Mouse (Mus musculus) heart, postnatal 0 days (tissue): ENCODE measurements around the gene Hnf1b. TPM values are rescaled to one million over a fixed set of nuclear protein-coding genes. Genes with fewer than 3 reads are reported as not detected.

ENCODE experiments used
- ATAC-seq: fragments of 200-750 bp; cut with Nextera tagmentation; 2 replicates; pipeline ENCODE4 v1.8.0; 2017; ENCODE audit warnings: low read depth, moderate number of reproducible peaks, moderate library complexity; ENCODE audit not compliant: insufficient read depth
- DNase-seq: peaks from one replicate; pipeline ENCODE4 v3.0.0-alpha.2; 2016; ENCODE audit warnings: low spot score
- H3K27ac ChIP-seq: fragments of 300-500 bp; sonication (generic); 2 replicates; pipeline ENCODE4 v1.5.1; 2014; ENCODE audit warnings: low read depth, mild to moderate bottlenecking
- H3K27me3 ChIP-seq: fragments of 300-500 bp; sonication (generic); 2 replicates; pipeline ENCODE4 v1.6.1; 2014; ENCODE audit warnings: low read length, mixed read lengths; ENCODE audit not compliant: control insufficient read depth, insufficient read depth
- H3K36me3 ChIP-seq: fragments of 300-500 bp; sonication (generic); replicated peaks from 2 replicates; pipeline ENCODE4 v1.6.1; 2014; ENCODE audit warnings: low read length, mixed read lengths; ENCODE audit not compliant: control insufficient read depth, insufficient read depth
- H3K4me1 ChIP-seq: fragments of 300-500 bp; sonication (generic); 2 replicates; pipeline ENCODE4 v1.6.1; 2014; ENCODE audit warnings: antibody characterized with exemption; ENCODE audit not compliant: control insufficient read depth, insufficient read depth
- H3K4me2 ChIP-seq: fragments of 300-500 bp; sonication (generic); 2 replicates; pipeline ENCODE4 v1.6.1; 2014; ENCODE audit warnings: low read depth, mild to moderate bottlenecking, low read length, moderate library complexity
- H3K4me3 ChIP-seq: fragments of 300-500 bp; sonication (generic); 2 replicates; pipeline ENCODE4 v1.5.1; 2014; ENCODE audit warnings: low read depth, low read length
- H3K9ac ChIP-seq: fragments of 300-500 bp; sonication (generic); replicated peaks from 2 replicates; pipeline ENCODE4 v1.6.1; 2014; ENCODE audit warnings: low read depth, low read length, mixed read lengths
- H3K9me3 ChIP-seq: fragments of 300-500 bp; sonication (generic); replicated peaks from 2 replicates; pipeline ENCODE4 v1.6.1; 2016; ENCODE audit warnings: low read length; ENCODE audit not compliant: control insufficient read depth
- CTCF ChIP-seq: IDR thresholded peaks from 2 replicates; pipeline ENCODE4 v1.5.1; 2016; ENCODE audit warnings: antibody characterized with exemption, control low read depth, low read depth
- EP300 ChIP-seq: IDR thresholded peaks from 2 replicates; pipeline ENCODE4 v1.6.1; 2016; ENCODE audit warnings: antibody characterized with exemption, low read depth
- WGBS: fragments of 180-500 bp; shearing (Covaris S2); extraction: QIAGEN DNeasy Blood & Tissue Kit; methylation state at CpG from one replicate; pipeline ENCODE4 v1.1.7; 2014; 5-methylcytosine and 5-hydroxymethylcytosine counted together
- polyA plus RNA-seq: library from polyadenylated mRNA; unstranded; fragments of >200 nt; fragmentation: Nextera tagmentation; extraction: Ambion mirVana; gene quantifications from 2 replicates; pipeline ENCODE4 v1.2.1, GENCODE M21; 2015
- total RNA-seq: library from RNA; depleted of rRNA; stranded (reverse); fragments of >200 nt; gene quantifications from 2 replicates; pipeline ENCODE4 v1.2.3, GENCODE M21; 2014; ENCODE audit warnings: low replicate concordance

Hnf1b gene
- total and polyA plus RNA-seq, 2 experiments from 2014 or later: not detected

DNA sequence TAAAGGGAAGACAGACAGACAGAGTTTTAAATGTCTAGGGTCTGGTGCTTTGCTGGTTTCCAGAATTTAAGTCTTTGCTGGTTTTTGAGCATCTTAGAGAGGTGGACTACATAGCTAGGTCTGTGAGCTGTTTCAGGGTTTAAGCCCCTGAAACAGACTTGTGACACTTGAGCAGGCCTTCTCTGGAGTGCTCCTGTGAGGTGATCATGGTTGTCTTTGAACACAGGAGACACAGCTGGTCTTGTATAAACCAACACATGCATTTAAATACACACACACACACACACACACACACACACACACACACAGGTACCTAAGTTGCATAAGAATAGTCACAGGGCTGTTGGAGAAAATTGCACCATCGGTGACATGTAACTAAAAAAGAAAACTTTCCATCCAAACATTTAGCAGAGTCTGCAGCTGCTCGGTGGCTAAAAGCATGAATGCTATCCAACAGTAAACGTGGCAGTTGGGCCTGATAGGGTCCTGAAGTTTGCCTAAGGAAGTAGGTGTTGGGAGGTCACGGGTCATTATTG, 28.6 kb downstream of the Hnf1b start:
- no peak for TF ChIP-seq CTCF
- no peak for TF ChIP-seq EP300
- Histone ChIP-seq H3K4me3 (no peak overlapping the region), H3K36me3 (no peaks in the 10 kb centered on the region), H3K4me1 (peaks cover 14% of the 10 kb centered on the region), H3K9me3 (no peaks in the 10 kb centered on the region), H3K27ac (no peak overlapping the region), H3K9ac (no peak overlapping the region), H3K4me2 (no peak overlapping the region), H3K27me3 (no peaks in the 10 kb centered on the region)
- DNase-seq (no peak), ATAC-seq (no peak)
- 60% methylated on average over 4 of the region's 4 CpGs for WGBS

GRCm38 (mm10) chr11:83879130-83879529, 29.3 kb downstream of the Hnf1b start:
- Histone ChIP-seq H3K36me3 (no peaks in the 10 kb centered on the region), H3K4me2 (no peak overlapping the region), H3K9me3 (no peaks in the 10 kb centered on the region), H3K27ac (no peak overlapping the region), H3K4me1 (peaks cover 14% of the 10 kb centered on the region), H3K27me3 (no peaks in the 10 kb centered on the region), H3K4me3 (no peak overlapping the region), H3K9ac (no peak overlapping the region)
- DNase-seq: no peak
- TF ChIP-seq EP300 (no peak), CTCF (no peak)
- ATAC-seq: no peak
- 51% methylated on average over 3 of the region's 3 CpGs for WGBS

- peaks cover 14% of the 10 kb centered on the region for H3K4me1 ChIP-seq
- WGBS: 72% methylated on average over 5 of the region's 5 CpGs
- H3K36me3 ChIP-seq: no peaks in the 10 kb centered on the region
- TF ChIP-seq CTCF (no peak), EP300 (no peak)
- DNase-seq (no peak), ATAC-seq (no peak)
- H3K27ac ChIP-seq: no peak overlapping the region
- H3K27me3 ChIP-seq: no peaks in the 10 kb centered on the region
- H3K4me3 ChIP-seq: no peak overlapping the region
- H3K4me2 ChIP-seq: no peak overlapping the region
- no peaks in the 10 kb centered on the region for H3K9me3 ChIP-seq
- H3K9ac ChIP-seq: no peak overlapping the region
Measured at GRCm38 (mm10) chr11:83881438-83881837, 31.6 kb downstream of the Hnf1b start.

DNA sequence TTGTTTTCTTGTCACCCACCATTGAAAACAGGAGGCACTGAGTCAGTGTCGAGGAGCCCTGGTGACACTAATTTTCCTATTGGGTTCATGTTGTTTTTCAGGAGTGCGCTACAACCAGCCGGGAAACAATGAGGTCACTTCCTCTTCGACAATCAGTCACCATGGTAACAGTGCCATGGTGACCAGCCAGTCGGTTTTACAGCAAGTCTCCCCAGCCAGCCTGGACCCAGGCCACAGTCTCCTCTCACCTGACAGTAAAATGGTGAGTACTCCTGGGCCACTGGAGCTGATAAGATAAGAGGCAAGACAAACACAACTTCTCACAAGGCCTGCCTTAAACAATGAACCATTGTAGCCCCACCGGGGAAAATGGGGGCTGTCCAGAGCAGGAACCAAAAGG, 32.7 kb downstream of the Hnf1b start:
- 36% methylated on average over 6 of the region's 6 CpGs for WGBS
- Histone ChIP-seq H3K9me3 (no peaks in the 10 kb centered on the region), H3K9ac (no peak overlapping the region), H3K27me3 (no peaks in the 10 kb centered on the region), H3K36me3 (no peaks in the 10 kb centered on the region), H3K4me2 (no peak overlapping the region), H3K4me3 (no peak overlapping the region), H3K27ac (no peak overlapping the region), H3K4me1 (peaks cover 9% of the 10 kb centered on the region)
- peak; percentile 32 for DNase-seq
- no peak for TF ChIP-seq CTCF
- TF ChIP-seq EP300: no peak
- peak; percentile 14; the same call in 1 of the 2 replicates for ATAC-seq

DNA sequence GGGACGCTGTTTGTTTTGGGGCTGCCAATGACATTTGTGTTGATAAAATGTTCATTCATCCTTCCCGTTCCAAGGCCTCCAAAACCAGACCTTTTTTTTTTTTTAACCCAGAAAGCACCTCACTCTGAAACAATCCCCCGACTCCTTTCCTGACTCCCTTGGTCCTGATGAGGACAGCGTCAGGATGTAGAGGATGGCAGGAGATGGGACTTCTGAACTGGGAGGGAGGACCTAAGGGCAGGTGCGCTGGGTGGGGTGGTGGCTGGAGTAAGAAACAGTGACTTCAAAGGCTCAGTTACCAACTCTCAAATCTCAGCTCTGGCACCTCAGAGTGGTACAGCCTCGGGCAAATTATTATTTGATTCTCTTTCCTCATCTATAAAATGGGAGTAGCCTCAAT, 33.2 kb downstream of the Hnf1b start:
- Histone ChIP-seq H3K9me3 (no peaks in the 10 kb centered on the region), H3K4me3 (no peak overlapping the region), H3K9ac (no peak overlapping the region), H3K27ac (no peak overlapping the region), H3K4me2 (no peak overlapping the region), H3K36me3 (no peaks in the 10 kb centered on the region), H3K27me3 (no peaks in the 10 kb centered on the region), H3K4me1 (peaks cover 4% of the 10 kb centered on the region)
- DNase-seq (no peak), ATAC-seq (no peak)
- WGBS: 63% methylated on average over 6 of the region's 6 CpGs
- TF ChIP-seq EP300 (no peak), CTCF (no peak)

DNA sequence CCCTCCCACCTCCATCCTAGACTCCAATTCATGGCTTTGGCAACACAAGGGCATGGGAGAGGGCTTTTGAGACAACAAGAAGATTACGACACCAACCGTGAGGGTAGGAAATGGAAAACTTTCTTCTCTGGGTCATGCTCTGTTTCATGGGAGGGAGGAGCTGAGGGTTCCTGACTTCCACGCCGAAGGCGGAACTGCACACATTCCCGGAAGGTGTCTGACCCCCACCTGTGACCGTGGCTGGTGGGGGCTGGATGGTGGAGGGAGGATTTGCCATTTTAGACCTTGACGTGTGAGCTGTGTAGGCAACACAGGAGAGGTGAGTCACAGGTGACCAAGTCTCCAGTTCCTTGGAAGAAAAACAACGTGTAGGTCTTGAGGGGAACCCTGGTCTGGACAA, 33.9 kb downstream of the Hnf1b start:
- DNase-seq (no peak), ATAC-seq (no peak)
- Histone ChIP-seq H3K4me1 (no peaks in the 10 kb centered on the region), H3K36me3 (no peaks in the 10 kb centered on the region), H3K4me3 (no peak overlapping the region), H3K4me2 (no peak overlapping the region), H3K27ac (no peak overlapping the region), H3K9me3 (no peaks in the 10 kb centered on the region), H3K27me3 (no peaks in the 10 kb centered on the region), H3K9ac (no peak overlapping the region)
- TF ChIP-seq EP300: no peak
- TF ChIP-seq CTCF: no peak
- 81% methylated on average over 9 of the region's 9 CpGs for WGBS
